Mouse (Mus musculus): Measurements from ENCODE around the gene Padi6.

The Padi6 gene

GRCm38 (mm10) chr4:140753366-140753765 is 10.9 kb upstream of the Padi6 start:
- in situ Hi-C loops (cut with MboI, MseI) = no loop called here

GRCm38 (mm10) chr4:140750328-140750727 is 7.9 kb upstream of the Padi6 start:
- in situ Hi-C loops (cut with MboI, MseI) = no loop called here

DNA sequence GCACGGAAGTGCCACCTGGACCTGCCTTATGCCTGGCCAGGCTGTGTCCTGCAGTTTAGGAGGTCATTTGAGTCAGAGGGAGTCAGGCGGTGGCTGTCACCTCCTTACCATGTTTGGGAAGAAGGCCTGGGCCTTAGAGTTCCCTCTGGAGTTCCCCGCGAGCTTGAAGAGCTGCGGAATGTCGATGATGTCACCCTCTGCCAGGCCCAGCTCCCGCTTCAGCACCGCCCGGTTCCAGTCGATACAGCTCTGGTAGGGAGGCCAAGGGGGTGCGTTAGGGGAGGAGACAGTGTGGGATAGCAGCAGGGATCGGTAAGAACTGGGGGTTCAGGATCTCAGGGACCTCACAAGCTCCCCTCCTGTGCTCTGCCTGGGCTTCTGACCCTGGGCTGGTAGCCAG is 5.5 kb upstream of the Padi6 start:
- in situ Hi-C loops (cut with MboI, MseI) = loop anchor here in 1 of 2 experiments (10.0 kb wide), 1 partner anchor 153 kb away; no protein-coding TSS in a partner anchor

- in situ Hi-C loops (cut with MboI, MseI) = loop anchor here in 1 of 2 experiments (10.0 kb wide), 1 partner anchor 150 kb away; no protein-coding TSS in a partner anchor
Measured at GRCm38 (mm10) chr4:140744654-140745053, 2.2 kb upstream of the Padi6 start.

DNA sequence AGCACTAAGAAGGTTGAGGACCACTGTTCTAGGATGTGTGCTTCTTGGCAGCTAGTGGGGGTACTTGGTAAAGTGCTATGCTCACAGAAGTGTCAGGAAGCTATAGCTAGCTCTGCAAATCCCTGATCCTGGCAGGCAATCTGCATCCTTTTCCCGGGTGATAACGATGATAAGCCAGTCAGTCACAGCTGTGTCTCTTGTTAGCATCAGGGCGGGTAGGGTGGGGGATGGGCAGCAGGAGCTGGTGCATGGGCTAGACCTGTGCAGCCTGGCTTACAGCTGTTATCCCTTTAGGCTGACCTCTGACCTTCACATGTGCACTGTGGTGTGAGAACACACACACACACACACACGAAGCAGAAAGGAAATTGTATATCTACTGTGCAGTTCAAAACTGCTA is 643 bp upstream of the Padi6 start:
- in situ Hi-C loops (cut with MboI, MseI) = loop anchor here in 1 of 2 experiments (10.0 kb wide), 1 partner anchor 148 kb away; no protein-coding TSS in a partner anchor

GRCm38 (mm10) chr4:140741401-140741800 is 1.0 kb downstream of the Padi6 start:
- in situ Hi-C loops (cut with MboI, MseI) = loop anchor here in 1 of 2 experiments (10.0 kb wide), 1 partner anchor 147 kb away; no protein-coding TSS in a partner anchor

GRCm38 (mm10) chr4:140740655-140741054 is 1.8 kb downstream of the Padi6 start:
- in situ Hi-C loops (cut with MboI, MseI) = loop anchor here in 1 of 2 experiments (10.0 kb wide), 1 partner anchor 146 kb away; no protein-coding TSS in a partner anchor

DNA sequence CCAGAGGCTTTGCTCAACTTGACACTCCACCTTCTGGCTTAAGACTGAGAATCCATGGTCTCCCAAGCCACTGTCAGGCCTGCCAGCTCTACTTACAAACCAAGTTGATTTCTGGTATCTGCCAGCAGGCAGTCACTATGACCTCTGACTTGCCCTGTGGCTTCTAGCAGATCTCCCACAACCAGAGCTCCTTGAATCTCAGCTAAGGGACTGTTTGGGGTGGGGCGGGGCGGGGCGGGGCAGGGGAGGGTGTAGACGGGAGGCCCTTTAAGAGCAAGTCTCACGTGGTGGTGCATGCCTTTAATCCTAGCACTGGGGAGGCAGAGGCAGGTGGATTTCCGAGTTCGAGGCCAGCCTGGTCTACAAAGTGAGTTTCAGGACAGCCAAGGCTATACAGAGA is 9.6 kb downstream of the Padi6 start:
- in situ Hi-C loops (cut with MboI, MseI) = no loop called here

DNA sequence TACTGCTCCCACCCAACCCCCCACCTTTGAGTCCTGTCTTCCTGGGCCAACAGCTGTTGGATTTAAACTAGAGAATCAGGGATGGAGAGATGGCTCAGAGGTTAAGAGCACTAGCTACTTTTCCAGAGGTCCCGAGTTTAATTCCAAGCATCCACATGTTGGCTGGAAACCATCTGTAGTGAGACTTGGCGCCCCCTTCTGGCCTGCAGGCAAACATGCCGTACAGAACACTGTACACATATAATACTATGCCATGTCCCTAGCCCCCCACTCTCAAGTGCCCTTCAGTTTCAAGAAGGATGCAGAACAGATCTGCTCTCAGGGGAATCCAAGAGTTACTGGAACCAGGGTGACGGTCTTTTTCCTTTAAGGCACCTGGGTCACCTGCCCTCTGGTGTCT is 10.8 kb downstream of the Padi6 start:
- in situ Hi-C loops (cut with MboI, MseI) = no loop called here

DNA sequence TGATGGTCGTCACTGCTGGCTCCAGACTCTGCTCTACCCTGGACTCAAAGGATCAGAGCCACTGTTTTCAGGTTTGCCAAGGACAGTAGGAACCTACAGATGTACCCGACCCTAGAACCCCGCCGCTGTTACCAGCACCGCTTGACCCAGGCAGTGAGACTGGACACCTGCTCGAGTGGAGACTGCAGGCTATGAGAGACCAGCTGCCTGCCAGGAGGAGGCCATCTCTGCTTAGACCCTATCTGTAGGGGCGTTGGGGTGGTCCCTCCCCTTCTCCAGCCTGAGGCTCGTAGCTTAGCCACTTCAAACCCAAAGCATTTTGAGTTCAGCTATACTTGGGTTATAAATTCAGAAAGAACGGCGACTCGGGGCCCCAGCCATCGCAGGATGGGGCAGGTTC is 15.5 kb downstream of the Padi6 start:
- in situ Hi-C loops (cut with MboI, MseI) = no loop called here

- in situ Hi-C loops (cut with MboI, MseI) = loop anchor here in 1 of 2 experiments (25.0 kb wide), 1 partner anchor 813 kb away; the partner anchor contains the start of gene Spen
Measured at GRCm38 (mm10) chr4:140724739-140725138, 17.7 kb downstream of the Padi6 start.

GRCm38 (mm10) chr4:140723801-140724200 is 18.6 kb downstream of the Padi6 start:
- in situ Hi-C loops (cut with MboI, MseI) = loop anchor here in 1 of 2 experiments (25.0 kb wide), 1 partner anchor 814 kb away; the partner anchor contains the start of gene Spen

DNA sequence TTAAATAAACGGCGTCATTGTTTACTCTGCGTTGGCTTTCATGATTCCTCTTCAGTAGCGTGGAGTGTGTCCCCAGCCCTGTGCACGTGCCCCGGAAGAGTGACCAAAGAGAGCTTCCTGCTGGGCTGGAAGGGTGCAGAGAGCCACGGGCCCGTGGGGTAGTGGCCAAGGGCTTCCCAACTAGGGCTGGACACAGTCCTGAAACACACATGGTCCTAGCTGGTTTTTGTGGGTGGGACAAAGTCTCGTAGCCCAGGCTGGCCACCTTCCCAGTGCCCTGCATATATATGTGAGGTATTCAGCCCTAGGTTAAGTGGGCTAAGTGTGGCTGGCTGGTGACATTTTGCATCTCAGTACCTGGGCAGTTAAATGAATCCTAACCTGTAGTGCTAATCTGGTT is 19.3 kb downstream of the Padi6 start:
- in situ Hi-C loops (cut with MboI, MseI) = loop anchor here in 1 of 2 experiments (25.0 kb wide), 1 partner anchor 814 kb away; the partner anchor contains the start of gene Spen

DNA sequence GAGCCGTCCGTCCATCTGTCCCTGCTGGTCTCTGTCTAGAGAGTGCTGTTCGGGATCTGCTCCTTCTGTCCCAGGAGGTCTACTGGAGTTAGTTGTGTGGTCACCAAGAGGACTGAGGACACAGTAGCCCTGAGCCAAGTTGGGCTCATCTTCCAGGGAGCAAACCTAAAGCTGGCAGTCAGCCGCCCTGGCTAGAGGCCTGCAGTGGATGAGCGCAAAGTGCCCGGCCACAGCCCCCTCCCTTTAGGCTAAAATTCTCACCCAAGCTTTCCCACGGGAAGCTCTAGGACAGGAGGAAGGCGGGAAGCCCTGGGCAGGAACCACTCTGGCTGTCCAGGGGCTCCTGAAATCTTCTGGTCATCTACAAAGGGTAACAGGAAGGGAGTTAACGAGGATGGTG is 19.7 kb downstream of the Padi6 start:
- in situ Hi-C loops (cut with MboI, MseI) = loop anchor here in 1 of 2 experiments (25.0 kb wide), 1 partner anchor 815 kb away; the partner anchor contains the start of gene Spen

- in situ Hi-C loops (cut with MboI, MseI) = loop anchor here in 1 of 2 experiments (25.0 kb wide), 1 partner anchor 815 kb away; the partner anchor contains the start of gene Spen
Measured at GRCm38 (mm10) chr4:140721968-140722490, 20.4 kb downstream of the Padi6 start.

DNA sequence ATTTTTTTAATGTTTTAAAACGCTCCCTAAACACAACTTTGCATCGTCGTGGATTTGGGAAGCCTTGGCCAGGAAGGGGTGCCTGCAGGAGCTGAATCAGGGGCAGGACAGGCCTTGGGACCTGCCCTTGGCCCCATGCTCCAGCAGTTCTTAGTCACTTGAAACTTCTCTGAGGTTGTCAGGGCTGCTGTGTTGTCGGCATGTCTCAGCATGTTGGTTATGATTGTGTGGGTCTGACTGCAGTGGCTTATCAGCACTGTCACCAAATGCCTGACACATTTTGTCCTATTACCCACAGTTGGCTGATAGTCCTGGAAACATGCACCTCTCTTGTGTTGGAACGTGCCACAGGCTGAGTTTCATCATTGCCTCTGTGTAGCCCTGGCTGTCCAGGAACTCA is 22.4 kb downstream of the Padi6 start:
- in situ Hi-C loops (cut with MboI, MseI) = loop anchor here in 1 of 2 experiments (25.0 kb wide), 1 partner anchor 817 kb away; the partner anchor contains the start of gene Spen

GRCm38 (mm10) chr4:140718436-140718835 is 24.0 kb downstream of the Padi6 start:
- in situ Hi-C loops (cut with MboI, MseI) = loop anchor here in 1 of 2 experiments (25.0 kb wide), 1 partner anchor 819 kb away; the partner anchor contains the start of gene Spen

- in situ Hi-C loops (cut with MboI, MseI) = loop anchor here in 1 of 2 experiments (25.0 kb wide), 1 partner anchor 820 kb away; the partner anchor contains the start of gene Spen
Measured at GRCm38 (mm10) chr4:140716994-140717393, 25.4 kb downstream of the Padi6 start.

DNA sequence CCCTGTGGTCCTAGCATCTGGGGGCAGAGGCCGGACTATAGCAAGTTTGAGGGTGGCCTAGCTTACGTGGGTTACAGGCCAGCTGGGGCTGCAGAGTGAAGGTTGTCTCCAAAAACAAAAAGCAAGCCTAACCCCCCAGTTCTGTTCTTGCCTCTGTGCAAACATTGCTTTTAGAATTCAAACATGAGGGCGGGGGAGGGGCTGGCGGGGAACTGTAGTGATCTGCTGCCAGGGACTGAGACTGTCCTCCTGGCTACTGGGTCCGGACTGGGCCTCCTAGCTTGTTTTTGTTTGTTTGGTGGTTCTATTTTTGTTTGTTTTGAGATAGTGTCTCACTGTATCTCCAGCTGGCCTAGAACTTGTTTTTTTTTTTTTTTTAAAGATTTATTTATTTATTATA is 27.9 kb downstream of the Padi6 start:
- in situ Hi-C loops (cut with MboI, MseI) = loop anchor here (5.0 to 25.0 kb wide), 2 partner anchors 37 to 823 kb away; partner anchors contain the start of gene Spen (in 1 of the 2)

GRCm38 (mm10) chr4:140713480-140714365 is 28.7 kb downstream of the Padi6 start:
- in situ Hi-C loops (cut with MboI, MseI) = loop anchor here (5.0 to 25.0 kb wide), 2 partner anchors 36 to 824 kb away; partner anchors contain the start of gene Spen (in 1 of the 2)

GRCm38 (mm10) chr4:140711360-140711759 is 31.1 kb downstream of the Padi6 start:
- in situ Hi-C loops (cut with MboI, MseI) = loop anchor here (5.0 to 25.0 kb wide), 2 partner anchors 34 to 826 kb away; partner anchors contain the start of gene Spen (in 1 of the 2)
